Mouse (Mus musculus): ENCODE measurements around the gene Lrrc8b.

DNA sequence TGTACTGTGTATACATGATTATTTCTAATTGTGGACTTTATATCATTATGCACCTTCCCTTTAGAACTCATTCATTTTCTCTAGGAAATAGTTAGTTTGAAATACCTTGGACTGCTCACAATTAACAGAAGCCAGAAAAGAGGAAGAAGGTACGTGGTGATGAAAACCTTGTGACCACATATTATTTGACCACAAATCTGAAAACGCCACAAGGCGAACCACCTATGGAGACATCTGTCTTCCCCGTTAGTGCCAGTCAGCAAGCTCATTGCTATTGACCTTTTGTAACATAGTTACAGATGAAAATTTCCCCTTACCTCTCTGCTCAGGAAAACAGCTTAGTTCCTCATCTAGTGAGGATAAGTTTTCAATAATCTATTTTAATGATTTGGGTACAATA lies 20.4 kb upstream of the Lrrc8b start:
- TF ChIP-seq CTCF (IDR thresholded peaks at IDR 0.05; ENCODE audit: low read depth, low read length) (no peak), GATA1 (IDR thresholded peaks at IDR 0.05; ENCODE audit: borderline replicate concordance, low read length) (no peak), POLR2AphosphoS5 (IDR thresholded peaks at IDR 0.05; ENCODE audit: insufficient replicate concordance, low read depth, low read length) (no peak)

All from G1E (cell line).